Comparison of ENCODE assay signal across 15 mouse cellular contexts in the genomic region with DNA sequence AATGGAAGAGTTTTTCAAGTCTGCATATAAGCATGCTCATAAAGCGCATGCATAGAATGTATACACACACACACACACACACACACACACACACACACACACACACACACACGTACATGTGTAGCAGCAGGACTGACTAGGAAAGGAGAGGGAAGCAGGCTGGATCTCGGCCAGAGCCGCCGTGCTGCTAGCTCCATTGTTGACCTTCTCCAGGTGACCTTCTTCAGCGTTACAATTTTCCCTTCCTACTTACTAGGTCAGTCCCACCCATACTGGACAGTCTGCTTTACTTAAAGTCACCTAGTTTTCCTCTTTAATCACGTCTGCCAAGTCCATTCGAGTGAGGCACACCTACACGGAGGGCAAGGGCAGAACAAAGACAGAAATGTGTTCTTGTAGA. TPM values are rescaled to one million over a fixed set of nuclear protein-coding genes. Genes with fewer than 3 reads are reported as not detected.
DNase-seq lines count a peak whose midpoint lies in the region; ATAC-seq and TF ChIP-seq lines count a peak whose summit lies in the region.
"Not testable (repeated sequence)": the region's sequence is repeated elsewhere in the genome, so short reads cannot be mapped to it uniquely, and the experiment has no call there.
"Had no signal": no experiment of that assay in that cellular context is flagged by ENCODE, and none has a peak within 500 bp of the region (broad histone marks: within the 10 kb centered on the region; RNA-seq: fewer than 3 reads in every experiment).

No protein-coding gene starts in this region.

- H3K27me3 ChIP-seq in heart, embryonic 16.5 days (ENCODE audit: control insufficient read depth, insufficient read depth, low read length); limb, embryonic 14.5 days (ENCODE audit: control insufficient read depth, insufficient read depth, low read length): not testable (repeated sequence)

- H3K9ac ChIP-seq in heart, embryonic 16.5 days (ENCODE audit: low read length); limb, embryonic 14.5 days (ENCODE audit: low read depth, low read length, severe bottlenecking): not testable (repeated sequence)

- not testable (repeated sequence) for H3K27ac ChIP-seq in heart, embryonic 16.5 days (ENCODE audit: low read length); limb, embryonic 14.5 days (replicated peaks; ENCODE audit: low read depth, low read length)

- ATAC-seq in heart, embryonic 16.5 days (replicated peaks; ENCODE audit: extremely low read depth, insufficient read depth, low FRiP score), result 0 out of 2 replicates have a peak, but pooled peaks have one; percentile 58
- not testable (repeated sequence) for ATAC-seq in limb, embryonic 14.5 days (ENCODE audit: low FRiP score, low read depth)

- not testable (repeated sequence) for H3K36me3 ChIP-seq in heart, embryonic 16.5 days (ENCODE audit: control insufficient read depth, insufficient read depth); limb, embryonic 14.5 days (ENCODE audit: control insufficient read depth, insufficient read depth, low read length)

- DNase-seq in cerebellum, postnatal 10 days, result peak; percentile 8 to 13
- DNase-seq in kidney, adult 11 months, result peak; percentile 19
- peak; percentile 32 for DNase-seq in kidney, postnatal 14 days
- peak; percentile 1 for DNase-seq in limb, embryonic 14.5 days (ENCODE audit: low spot score)
- DNase-seq in lung, postnatal 25 days (ENCODE audit: low spot score), result peak; percentile 10
- peak; percentile 4 for DNase-seq in right cerebral cortex, postnatal 14 days

- not testable (repeated sequence) for H3K9me3 ChIP-seq in heart, embryonic 16.5 days (replicated peaks; ENCODE audit: control insufficient read depth, low read length); limb, embryonic 14.5 days (ENCODE audit: control insufficient read depth, low read length)

- not testable (repeated sequence) for H3K4me1 ChIP-seq in heart, embryonic 16.5 days (ENCODE audit: control insufficient read depth, insufficient read depth, low read length); limb, embryonic 14.5 days (ENCODE audit: control insufficient read depth, insufficient read depth, low read length)

- H3K4me2 ChIP-seq in heart, embryonic 16.5 days (ENCODE audit: low read depth, low read length); limb, embryonic 14.5 days (replicated peaks; ENCODE audit: low read depth, low read length, severe bottlenecking): not testable (repeated sequence)

- H3K4me3 ChIP-seq in heart, embryonic 16.5 days (ENCODE audit: low read length); limb, embryonic 14.5 days (replicated peaks; ENCODE audit: low read length): not testable (repeated sequence)

- 24% methylated on average over 4 of the region's 9 CpGs for WGBS in heart, embryonic 16.5 days
- WGBS in limb, embryonic 14.5 days, result 67% methylated on average over 5 of the region's 9 CpGs

- TF ChIP-seq POLR2A in limb, embryonic 14.5 days (IDR thresholded peaks at IDR 0.05; ENCODE audit: borderline replicate concordance, extremely low read depth, insufficient read depth, insufficient read length), result not testable (repeated sequence)

RNA-seq across cellular contexts. Expression of gene Duxbl1, which starts 3.5 kb away (rescaled TPM):
- polyA plus RNA-seq in heart, embryonic 16.5 days (2015; fragmentation: Nextera tagmentation; extraction: Ambion mirVana), result 0.35 and 0.45 TPM in 2 replicates
- 6.8 and 8.0 TPM in 2 replicates for polyA plus RNA-seq in limb, embryonic 14.5 days (2012; rRNA removed)
- polyA plus RNA-seq in limb, embryonic 14.5 days (2014; fragmentation: Nextera tagmentation; extraction: Ambion mirVana), result 0.63 and 1.6 TPM in 2 replicates
- polyA plus RNA-seq: liver, embryonic 13.5 days had no signal

RNA-seq across cellular contexts. Expression of gene Cphx1, which starts 43.8 kb away (rescaled TPM):
- polyA plus RNA-seq in heart, embryonic 16.5 days (2015; fragmentation: Nextera tagmentation; extraction: Ambion mirVana), result not detected in 2 replicates
- 0.04 TPM in 1 of 2 replicates, not detected in the other for polyA plus RNA-seq in limb, embryonic 14.5 days (2012; rRNA removed)
- 0.11 TPM in 1 of 2 replicates, not detected in the other for polyA plus RNA-seq in limb, embryonic 14.5 days (2014; fragmentation: Nextera tagmentation; extraction: Ambion mirVana)
- polyA plus RNA-seq: forebrain, embryonic 11.5 days; gonadal fat pad, adult 2 months; heart, embryonic 12.5 days; hindbrain, embryonic 10.5 days; hindbrain, postnatal 0 days; kidney, embryonic 15.5 days; liver, embryonic 13.5 days; small intestine, adult 2 months had no signal

RNA-seq across cellular contexts. Expression of gene Tmem254a, which starts 54.4 kb away (rescaled TPM):
- polyA plus RNA-seq in heart, embryonic 16.5 days (2015; fragmentation: Nextera tagmentation; extraction: Ambion mirVana), result 2.2 and 3.3 TPM in 2 replicates
- 2.5 and 4.0 TPM in 2 replicates for polyA plus RNA-seq in limb, embryonic 14.5 days (2012; rRNA removed)
- 3.8 and 7.6 TPM in 2 replicates for polyA plus RNA-seq in limb, embryonic 14.5 days (2014; fragmentation: Nextera tagmentation; extraction: Ambion mirVana)
